Mouse (Mus musculus): Measurements from ENCODE around the gene Btn1a1.

Btn1a1 gene

GRCm38 (mm10) chr13:23426335-23426734, 39.4 kb downstream of the Btn1a1 start:
- in situ Hi-C loops (cut with MboI, MseI) = loop anchor here (5.0 to 25.0 kb wide), 3 partner anchors 1186 to 1712 kb away; partner anchors contain the start of genes Hist1h2ai (in 1 of the 2), Hist1h2bl (in 1 of the 2) and Hist1h3h (in 1 of the 2)

- in situ Hi-C loops (cut with MboI, MseI) = loop anchor here (5.0 to 25.0 kb wide), 3 partner anchors 1187 to 1711 kb away; partner anchors contain the start of genes Hist1h2ai (in 1 of the 2), Hist1h2bl (in 1 of the 2) and Hist1h3h (in 1 of the 2)
Measured at GRCm38 (mm10) chr13:23425505-23425904, 40.2 kb downstream of the Btn1a1 start.

- in situ Hi-C loops (cut with MboI, MseI) = loop anchor here (5.0 to 25.0 kb wide), 4 partner anchors 1188 to 1712 kb away; partner anchors contain the start of genes Hist1h2ai (in 2 of the 2), Hist1h2bl (in 2 of the 2), Hist1h3h (in 2 of the 2) and Hist1h2bm (in 1 of the 2)
Measured at GRCm38 (mm10) chr13:23424494-23425325, 41.0 kb downstream of the Btn1a1 start.

- in situ Hi-C loops (cut with MboI, MseI) = loop anchor here (10.0 to 25.0 kb wide), 2 partner anchors 1709 to 1712 kb away; partner anchors contain the start of genes Hist1h2ai (in 2 of the 2), Hist1h2bl (in 2 of the 2), Hist1h3h (in 2 of the 2) and Hist1h2bm (in 1 of the 2)
Measured at GRCm38 (mm10) chr13:23424052-23424380, 41.7 kb downstream of the Btn1a1 start.

GRCm38 (mm10) chr13:23423286-23424051, 42.2 kb downstream of the Btn1a1 start, which contains the start of gene Abt1:
Gene Abt1 (minus strand): TSS chr13:23423866.
- in situ Hi-C loops (cut with MboI, MseI) = loop anchor here (10.0 to 25.0 kb wide), 2 partner anchors 1709 to 1711 kb away; partner anchors contain the start of genes Hist1h2ai (in 2 of the 2), Hist1h2bl (in 2 of the 2), Hist1h3h (in 2 of the 2) and Hist1h2bm (in 1 of the 2)

GRCm38 (mm10) chr13:23422351-23422750, 43.4 kb downstream of the Btn1a1 start:
- in situ Hi-C loops (cut with MboI, MseI) = loop anchor here (10.0 to 25.0 kb wide), 2 partner anchors 1708 to 1710 kb away; partner anchors contain the start of genes Hist1h2ai (in 2 of the 2), Hist1h2bl (in 2 of the 2), Hist1h3h (in 2 of the 2) and Hist1h2bm (in 1 of the 2)

- in situ Hi-C loops (cut with MboI, MseI) = loop anchor here in 1 of 2 experiments (25.0 kb wide), 1 partner anchor 1701 kb away; the partner anchor contains the start of genes Hist1h2ai, Hist1h2bl, Hist1h2bm and Hist1h3h
Measured at GRCm38 (mm10) chr13:23412630-23413521, 52.8 kb downstream of the Btn1a1 start.

- in situ Hi-C loops (cut with MboI, MseI) = loop anchor here in 1 of 2 experiments (25.0 kb wide), 1 partner anchor 1700 kb away; the partner anchor contains the start of genes Hist1h2ai, Hist1h2bl, Hist1h2bm and Hist1h3h
Measured at GRCm38 (mm10) chr13:23412211-23412629, 53.5 kb downstream of the Btn1a1 start.

- in situ Hi-C loops (cut with MboI, MseI) = loop anchor here in 1 of 2 experiments (25.0 kb wide), 1 partner anchor 1699 kb away; the partner anchor contains the start of genes Hist1h2ai, Hist1h2bl, Hist1h2bm and Hist1h3h
Measured at GRCm38 (mm10) chr13:23411311-23412210, 54.1 kb downstream of the Btn1a1 start.

- in situ Hi-C loops (cut with MboI, MseI) = loop anchor here in 1 of 2 experiments (25.0 kb wide), 1 partner anchor 1698 kb away; the partner anchor contains the start of genes Hist1h2ai, Hist1h2bl, Hist1h2bm and Hist1h3h
Measured at GRCm38 (mm10) chr13:23410632-23411031, 55.1 kb downstream of the Btn1a1 start.

All from T-helper 17 cell (primary cell).